Mouse (Mus musculus) MEL (cell line): ENCODE measurements around the gene Clca3a1. TPM values are rescaled to one million over a fixed set of nuclear protein-coding genes. Genes with fewer than 3 reads are reported as not detected.

Experiments used
- DNase-seq: peaks from one replicate; pipeline ENCODE4 v3.0.0; 2011; ENCODE audit warnings: low read depth, low spot score
- H3K27ac ChIP-seq: 2 replicates; pipeline ENCODE4 v1.5.1; 2012; ENCODE audit warnings: low read depth, mild to moderate bottlenecking, control low read depth, low read length, moderate library complexity; ENCODE audit not compliant: control insufficient read depth
- H3K27me3 ChIP-seq, 2 experiments: fragments of 150-350 bp in 1 of 2; sonication (generic) in 1 of 2; 2 replicates each; pipeline ENCODE4 v1.6.1; 2012; ENCODE audit warnings: low read length in 2 of 2, mild to moderate bottlenecking in 2 of 2, improper control_type of control experiment in 1 of 2, moderate library complexity in 1 of 2; ENCODE audit not compliant: insufficient read depth in 2 of 2, control insufficient read depth in 1 of 2
- H3K36me3 ChIP-seq, 2 experiments: 2 replicates each; pipeline ENCODE4 v1.6.1; 2012 to 2014; ENCODE audit warnings: low read length in 2 of 2, improper control_type of control experiment in 1 of 2, inconsistent platforms in 1 of 2, mild to moderate bottlenecking in 1 of 2; ENCODE audit not compliant: insufficient read depth in 2 of 2, control insufficient read depth in 1 of 2
- H3K4me1 ChIP-seq, 2 experiments: fragments of 150-350 bp in 1 of 2; sonication (generic) in 1 of 2; 2 replicates each; pipeline ENCODE4 v1.6.1; 2012; ENCODE audit warnings: low read length in 2 of 2, improper control_type of control experiment in 1 of 2, mild to moderate bottlenecking in 1 of 2; ENCODE audit not compliant: insufficient read depth in 2 of 2, control insufficient read depth in 1 of 2
- H3K4me3 ChIP-seq, 2 experiments: fragments of 150-350 bp in 1 of 2; sonication (generic) in 1 of 2; 2 replicates each; pipeline ENCODE4 v1.5.1; 2012; ENCODE audit warnings: low read depth in 2 of 2, low read length in 2 of 2, mild to moderate bottlenecking in 2 of 2, moderate library complexity in 2 of 2, control low read depth in 1 of 2, improper control_type of control experiment in 1 of 2; ENCODE audit not compliant: control insufficient read depth in 1 of 2, insufficient read depth in 1 of 2
- H3K79me2 ChIP-seq: 2 replicates; pipeline ENCODE4 v1.6.1; 2012; ENCODE audit warnings: mild to moderate bottlenecking, low read length, moderate library complexity; ENCODE audit not compliant: control insufficient read depth, poor library complexity, insufficient read depth
- H3K9ac ChIP-seq: 2 replicates; pipeline ENCODE4 v1.6.1; 2012; ENCODE audit warnings: low read depth, mild to moderate bottlenecking, control low read depth, low read length, moderate library complexity; ENCODE audit not compliant: control insufficient read depth, poor library complexity, severe bottlenecking
- H3K9me3 ChIP-seq: fragments of 150-350 bp; sonication (generic); replicated peaks from 2 replicates; pipeline ENCODE4 v1.6.1; 2012; ENCODE audit warnings: mild to moderate bottlenecking, low read length, improper control_type of control experiment, moderate library complexity; ENCODE audit not compliant: insufficient read depth
- BHLHE40 ChIP-seq: IDR thresholded peaks from 2 replicates; pipeline ENCODE4 v1.6.1; 2012; ENCODE audit warnings: low read depth, mild to moderate bottlenecking, inconsistent platforms, low read length, improper control_type of control experiment, borderline replicate concordance
- CHD1 ChIP-seq: IDR thresholded peaks from 2 replicates; pipeline ENCODE4 v1.6.1; 2012; ENCODE audit warnings: low read depth, mild to moderate bottlenecking, inconsistent platforms, low read length, improper control_type of control experiment
- CHD2 ChIP-seq: IDR thresholded peaks from 2 replicates; pipeline ENCODE4 v1.6.1; 2011; ENCODE audit warnings: low read length, improper control_type of control experiment
- CTCF ChIP-seq, 3 experiments: IDR thresholded peaks in 2 of 3; conservative IDR thresholded peaks in 1 of 3; 2 replicates each; pipeline ENCODE4 v1.5.1; 2011 to 2012; ENCODE audit warnings: low read length in 3 of 3, low read depth in 2 of 3, mild to moderate bottlenecking in 2 of 3, improper control_type of control experiment in 1 of 3, inconsistent platforms in 1 of 3, mixed read lengths in 1 of 3, moderate library complexity in 1 of 3; ENCODE audit not compliant: control insufficient read depth in 1 of 3, insufficient read depth in 1 of 3, poor library complexity in 1 of 3, severe bottlenecking in 1 of 3
- E2F4 ChIP-seq: IDR thresholded peaks from 2 replicates; pipeline ENCODE4 v1.6.1; 2011; ENCODE audit warnings: low read depth, low read length, improper control_type of control experiment, borderline replicate concordance
- ELF1 ChIP-seq: IDR thresholded peaks from 2 replicates; pipeline ENCODE4 v1.6.1; 2014; ENCODE audit warnings: low read depth, mild to moderate bottlenecking, inconsistent platforms, low read length, improper control_type of control experiment, moderate library complexity
- ETS1 ChIP-seq: IDR thresholded peaks from 2 replicates; pipeline ENCODE4 v1.6.1; 2012; ENCODE audit warnings: low read depth, mild to moderate bottlenecking, inconsistent platforms, low read length, improper control_type of control experiment, moderate library complexity
- GABPA ChIP-seq: IDR thresholded peaks from 2 replicates; pipeline ENCODE4 v1.6.1; 2012; ENCODE audit warnings: low read depth, mild to moderate bottlenecking, inconsistent platforms, low read length, improper control_type of control experiment, moderate library complexity
- HCFC1 ChIP-seq: IDR thresholded peaks from 2 replicates; pipeline ENCODE4 v1.6.1; 2012; ENCODE audit warnings: low read depth, mild to moderate bottlenecking, inconsistent platforms, low read length, improper control_type of control experiment, moderate library complexity
- JUND ChIP-seq: IDR thresholded peaks from 2 replicates; pipeline ENCODE4 v1.6.1; 2011; ENCODE audit warnings: low read depth, mild to moderate bottlenecking, improper control_type of control experiment, low read length
- KAT2A ChIP-seq: conservative IDR thresholded peaks from 2 replicates; pipeline ENCODE4 v1.6.1; 2012; ENCODE audit warnings: low read depth, low read length, improper control_type of control experiment, inconsistent platforms
- MAFK ChIP-seq: IDR thresholded peaks from 2 replicates; pipeline ENCODE4 v1.6.1; 2011; ENCODE audit warnings: low read depth, mild to moderate bottlenecking, low read length, improper control_type of control experiment, borderline replicate concordance
- MAX ChIP-seq: IDR thresholded peaks from 2 replicates; pipeline ENCODE4 v1.6.1; 2011; ENCODE audit warnings: low read length, improper control_type of control experiment
- MAZ ChIP-seq: IDR thresholded peaks from 2 replicates; pipeline ENCODE4 v1.6.1; 2012; ENCODE audit warnings: low read depth, mild to moderate bottlenecking, inconsistent platforms, low read length, improper control_type of control experiment
- MEF2A ChIP-seq: IDR thresholded peaks from 2 replicates; pipeline ENCODE4 v1.6.1; 2014; ENCODE audit warnings: low read depth, mild to moderate bottlenecking, inconsistent platforms, low read length, improper control_type of control experiment; ENCODE audit not compliant: poor library complexity, insufficient replicate concordance, severe bottlenecking; ENCODE audit errors: extremely low read depth
- MYB ChIP-seq: IDR thresholded peaks from 2 replicates; pipeline ENCODE4 v1.6.1; 2011; ENCODE audit warnings: mild to moderate bottlenecking, low read depth, low read length, improper control_type of control experiment
- MYC ChIP-seq: IDR thresholded peaks from 2 replicates; pipeline ENCODE4 v1.6.1; 2011; ENCODE audit warnings: low read depth, mild to moderate bottlenecking, low read length, improper control_type of control experiment, moderate library complexity
- NELFE ChIP-seq: IDR thresholded peaks from 2 replicates; pipeline ENCODE4 v1.6.1; 2011; ENCODE audit warnings: low read depth, low read length, improper control_type of control experiment
- POLR2A ChIP-seq, 2 experiments: IDR thresholded peaks; 2 replicates each; pipeline ENCODE4 v1.6.1; 2011 to 2012; ENCODE audit warnings: low read length in 2 of 2, mild to moderate bottlenecking in 2 of 2, control low read depth in 1 of 2, improper control_type of control experiment in 1 of 2, low read depth in 1 of 2, moderate library complexity in 1 of 2; ENCODE audit not compliant: control insufficient read depth in 1 of 2, insufficient read depth in 1 of 2, poor library complexity in 1 of 2
- POLR2AphosphoS2 ChIP-seq: IDR thresholded peaks from 2 replicates; pipeline ENCODE4 v1.6.1; 2011; ENCODE audit warnings: low read length, improper control_type of control experiment
- POLR2AphosphoS5 ChIP-seq: IDR thresholded peaks from 2 replicates; pipeline ENCODE4 v1.6.1; 2012; ENCODE audit warnings: low read depth, borderline replicate concordance, mild to moderate bottlenecking, inconsistent platforms, low read length, moderate library complexity, mixed read lengths
- RAD21 ChIP-seq: IDR thresholded peaks from 2 replicates; pipeline ENCODE4 v1.6.1; 2011; ENCODE audit warnings: mild to moderate bottlenecking, low read depth, low read length, improper control_type of control experiment
- SIN3A ChIP-seq: IDR thresholded peaks from 2 replicates; pipeline ENCODE4 v1.6.1; 2012; ENCODE audit warnings: low read length, improper control_type of control experiment, inconsistent platforms
- TAL1 ChIP-seq: IDR thresholded peaks from 2 replicates; pipeline ENCODE4 v1.6.1; 2012; ENCODE audit warnings: mild to moderate bottlenecking, inconsistent platforms, low read length, moderate library complexity, mixed read lengths
- TBP ChIP-seq: IDR thresholded peaks from 2 replicates; pipeline ENCODE4 v1.8.0; 2011; ENCODE audit warnings: low read depth, low read length, improper control_type of control experiment
- TCF12 ChIP-seq: IDR thresholded peaks from 2 replicates; pipeline ENCODE4 v1.6.1; 2014; ENCODE audit warnings: low read depth, mild to moderate bottlenecking, inconsistent platforms, low read length, improper control_type of control experiment, moderate library complexity
- UBTF ChIP-seq: IDR thresholded peaks from 2 replicates; pipeline ENCODE4 v1.6.1; 2012; ENCODE audit warnings: low read depth, mild to moderate bottlenecking, inconsistent platforms, low read length, improper control_type of control experiment, moderate library complexity, borderline replicate concordance; ENCODE audit not compliant: insufficient read depth
- USF1 ChIP-seq: IDR thresholded peaks from 2 replicates; pipeline ENCODE4 v1.6.1; 2014; ENCODE audit warnings: low read depth, mild to moderate bottlenecking, inconsistent platforms, low read length, improper control_type of control experiment, moderate library complexity
- USF2 ChIP-seq, 2 experiments: IDR thresholded peaks; 2 replicates each; pipeline ENCODE4 v1.6.1; 2011 to 2012; ENCODE audit warnings: improper control_type of control experiment in 2 of 2, low read length in 2 of 2, borderline replicate concordance in 1 of 2, inconsistent platforms in 1 of 2, low read depth in 1 of 2, mild to moderate bottlenecking in 1 of 2; ENCODE audit not compliant: insufficient read depth in 1 of 2
- ZKSCAN1 ChIP-seq: IDR thresholded peaks from 2 replicates; pipeline ENCODE4 v1.6.1; 2012; ENCODE audit warnings: low read depth, mild to moderate bottlenecking, inconsistent platforms, low read length, improper control_type of control experiment, moderate library complexity
- polyA plus RNA-seq, 2 experiments: library from polyadenylated mRNA; stranded (reverse) in 1 of 2; unstranded in 1 of 2; fragments of >175 nt in 1 of 2; fragments of >200 nt in 1 of 2; gene quantifications; 2 replicates each; pipeline versions ENCODE4 v1.2.1 to v1.2.4; 2012; ENCODE audit warnings: low replicate concordance in 2 of 2, low read depth in 1 of 2; ENCODE audit not compliant: insufficient read length in 2 of 2, insufficient read depth in 1 of 2, missing spikeins in 1 of 2
- total RNA-seq: library from RNA; depleted of rRNA; stranded (reverse); fragments of 300-350 nt; gene quantifications from 2 replicates; pipeline ENCODE4 v1.2.3, GENCODE M21; 2012

The Clca3a1 gene
- total and polyA plus RNA-seq, 3 experiments: 0.12 to 0.40 TPM; not detected in 1

- peak; percentile 69 for DNase-seq
- TF ChIP-seq E2F4: no peak
- no peak for TF ChIP-seq ETS1
- no peak for TF ChIP-seq ZKSCAN1
- TF ChIP-seq MAX: no peak; the same call in 1 of the 2 replicates
- no peak for TF ChIP-seq POLR2AphosphoS5
- no peak for TF ChIP-seq HCFC1
- no peak for TF ChIP-seq KAT2A
- no peak for TF ChIP-seq ELF1
- no peak for TF ChIP-seq POLR2AphosphoS2
- TF ChIP-seq SIN3A: no peak
- TF ChIP-seq MYB: no peak
- TF ChIP-seq USF1: no peak
- TF ChIP-seq CHD1: no peak
- no peak for TF ChIP-seq NELFE
- no peak for TF ChIP-seq RAD21
- TF ChIP-seq TCF12: no peak
- no peak for TF ChIP-seq USF2 (IDR thresholded peaks at IDR 0.05; ENCODE audit: borderline replicate concordance in 1 of 2, insufficient read depth in 1 of 2, low read depth in 1 of 2, low read length in 2 of 2)
- no peak; the same call in 1 of the 2 replicates for TF ChIP-seq TBP
- TF ChIP-seq POLR2A (IDR thresholded peaks at IDR 0.05; ENCODE audit: control insufficient read depth in 1 of 2, insufficient read depth in 1 of 2, low read depth in 1 of 2, low read length in 2 of 2, poor library complexity in 1 of 2): no peak
- no peak for TF ChIP-seq MAZ
- Histone ChIP-seq H3K27me3 (no peaks in the 10 kb centered on the region), H3K79me2 (peaks cover 36% of the 10 kb centered on the region), H3K4me1 (peaks cover 9% of the 10 kb centered on the region in 2 experiments; a peak in 3 of 4 replicates), H3K9me3 (no peaks in the 10 kb centered on the region), H3K27ac (no peak overlapping the region), H3K9ac (peak overlapping the region; percentile 96), H3K36me3 (peaks cover 0 to 15% of the 10 kb centered on the region in 2 experiments; a peak in 2 of 4 replicates), H3K4me3 (peak overlapping the region; percentile 94 to 99)
Observed at GRCm38 (mm10) chr3:144718706-144719087, 42.1 kb downstream of the Clca3a1 start.

GRCm38 (mm10) chr3:144717835-144718234 is 42.9 kb downstream of the Clca3a1 start:
- Histone ChIP-seq H3K27me3 (no peaks in the 10 kb centered on the region), H3K4me1 (peaks cover 9% of the 10 kb centered on the region in 2 experiments; a peak in 3 of 4 replicates), H3K4me3 (no peak overlapping the region), H3K36me3 (peaks cover 0 to 15% of the 10 kb centered on the region in 2 experiments; a peak in 3 of 4 replicates), H3K79me2 (peaks cover 38% of the 10 kb centered on the region), H3K9me3 (no peaks in the 10 kb centered on the region), H3K27ac (no peak overlapping the region), H3K9ac (no peak overlapping the region)
- no peak for DNase-seq
- TF ChIP-seq CHD2 (no peak), ZKSCAN1 (no peak), BHLHE40 (no peak), SIN3A (no peak), GABPA (no peak), ETS1 (no peak), MYC (no peak), TCF12 (no peak), MEF2A (no peak), POLR2AphosphoS5 (no peak), TAL1 (no peak), MAFK (no peak), JUND (no peak), MYB (no peak), CTCF (IDR thresholded peaks at IDR 0.05 in 2 of 3, conservative IDR thresholded peaks at IDR 0.05 in 1 of 3; ENCODE audit: control insufficient read depth in 1 of 3, insufficient read depth in 1 of 3, low read depth in 2 of 3, low read length in 3 of 3, poor library complexity in 1 of 3, severe bottlenecking in 1 of 3) (no peak), UBTF (no peak), POLR2AphosphoS2 (no peak), TBP (no peak), CHD1 (no peak), KAT2A (no peak)
